Mouse (Mus musculus): ENCODE measurements at regions not wholly inside any gene's neighbourhood (a gene's known extent, or its start where the extent isn't known, plus 50 kb on each side); places are given as distances from the start of the nearest gene placed in this dataset.
A peak's percentile ranks its signal among the peaks of the same experiment; 100 is the strongest.

GRCm38 (mm10) chrX:7430456-7430855, 54.8 kb upstream of the Usp27x start:
- Histone ChIP-seq H3K4me2 (replicated peaks; ENCODE audit: low read depth, low read length) (no peak overlapping the region), H3K27ac (ENCODE audit: low read length) (no peak overlapping the region), H3K36me3 (ENCODE audit: insufficient read depth, low read length) (no peaks in the 10 kb centered on the region), H3K4me1 (ENCODE audit: insufficient read depth, low read length) (no peaks in the 10 kb centered on the region), H3K4me3 (ENCODE audit: low read length) (no peak overlapping the region), H3K27me3 (ENCODE audit: insufficient read depth, low read length) (no peaks in the 10 kb centered on the region), H3K9me3 (ENCODE audit: low read length) (no peaks in the 10 kb centered on the region), H3K9ac (replicated peaks; ENCODE audit: low read length) (no peak overlapping the region)
- 96% methylated on average over 1 of the region's 1 CpGs for WGBS
- no peak for ATAC-seq (ENCODE audit: low FRiP score, low TSS enrichment)

GRCm38 (mm10) chrX:7429524-7429865, 53.9 kb upstream of the Usp27x start:
- WGBS: 25% methylated on average over 5 of the region's 5 CpGs
- Histone ChIP-seq H3K9me3 (ENCODE audit: low read length) (no peaks in the 10 kb centered on the region), H3K9ac (replicated peaks; ENCODE audit: low read length) (no peak overlapping the region), H3K27ac (ENCODE audit: low read length) (no peak overlapping the region), H3K4me3 (ENCODE audit: low read length) (no peak overlapping the region), H3K27me3 (ENCODE audit: insufficient read depth, low read length) (no peaks in the 10 kb centered on the region), H3K4me2 (replicated peaks; ENCODE audit: low read depth, low read length) (no peak overlapping the region), H3K4me1 (ENCODE audit: insufficient read depth, low read length) (no peaks in the 10 kb centered on the region), H3K36me3 (ENCODE audit: insufficient read depth, low read length) (no peaks in the 10 kb centered on the region)
- ATAC-seq (ENCODE audit: low FRiP score, low TSS enrichment): peak; percentile 42; the same call in 1 of the 2 replicates

DNA sequence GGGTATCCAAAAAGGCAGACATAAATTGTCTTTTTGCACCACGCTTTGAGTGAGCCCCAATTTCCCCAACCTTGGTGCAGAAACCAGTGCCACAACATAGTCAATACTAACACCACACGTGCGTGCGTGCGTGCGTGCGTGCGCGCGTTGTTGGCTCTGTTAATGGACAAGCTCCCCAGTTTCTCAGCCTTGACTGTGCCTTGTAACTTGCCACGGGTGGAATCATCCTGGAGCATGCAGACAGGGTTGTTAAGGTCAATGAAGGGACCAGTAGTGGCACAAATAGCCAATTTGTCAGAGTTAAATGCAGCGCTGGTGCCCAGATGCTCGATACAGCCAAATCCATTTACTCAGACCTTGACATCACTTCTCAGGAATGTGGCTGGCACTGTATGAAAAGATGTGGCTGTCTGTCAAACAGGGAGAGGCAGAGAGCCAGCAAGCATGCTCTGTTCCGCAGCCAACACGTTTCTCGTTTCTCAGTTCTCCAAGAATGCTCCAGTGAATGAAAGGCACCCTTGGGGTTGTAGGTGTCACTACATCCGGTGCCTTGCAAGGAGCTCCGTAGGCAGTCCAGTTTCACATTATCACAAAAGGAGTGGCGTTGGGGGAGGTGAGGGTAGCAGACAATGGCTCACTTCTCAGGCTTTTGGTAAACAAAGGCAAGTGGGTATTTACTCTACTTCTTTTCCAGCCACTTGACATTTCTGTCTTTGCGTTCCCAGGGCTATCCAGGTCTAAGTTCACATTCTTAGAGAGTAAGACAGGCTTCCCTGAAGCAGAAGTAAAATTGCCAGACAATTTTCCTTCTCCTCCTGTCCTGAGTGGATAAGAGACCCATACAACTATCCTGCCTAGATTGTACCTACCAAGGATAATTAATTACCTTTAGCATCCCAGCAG, 53.2 kb upstream of the Usp27x start:
- 51% methylated on average over 20 of the region's 20 CpGs for WGBS
- H3K9ac ChIP-seq (replicated peaks; ENCODE audit: low read length): no peak overlapping the region
- no peaks in the 10 kb centered on the region for H3K9me3 ChIP-seq (ENCODE audit: low read length)
- H3K27ac ChIP-seq (ENCODE audit: low read length): no peak overlapping the region
- ATAC-seq (ENCODE audit: low FRiP score, low TSS enrichment): peak; percentile 65
- no peaks in the 10 kb centered on the region for H3K4me1 ChIP-seq (ENCODE audit: insufficient read depth, low read length)
- H3K36me3 ChIP-seq (ENCODE audit: insufficient read depth, low read length): no peaks in the 10 kb centered on the region
- no peaks in the 10 kb centered on the region for H3K27me3 ChIP-seq (ENCODE audit: insufficient read depth, low read length)
- H3K4me3 ChIP-seq (ENCODE audit: low read length): no peak overlapping the region
- no peak overlapping the region for H3K4me2 ChIP-seq (replicated peaks; ENCODE audit: low read depth, low read length)
